In genomic region chr6:103927094-103927493, GRCm38 (mm10) we compare ENCODE assay signal across 21 mouse cellular contexts.
DNase-seq lines count a peak whose midpoint lies in the region; ATAC-seq lines count a peak whose summit lies in the region.
"Had no signal": no experiment of that assay in that cellular context is flagged by ENCODE, and none has a peak within 500 bp of the region (broad histone marks: within the 10 kb centered on the region; RNA-seq: fewer than 3 reads in every experiment).

No protein-coding gene starts in this region.

- H3K9me3 ChIP-seq in hindbrain, embryonic 14.5 days (ENCODE audit: control insufficient read depth, low read length), result no peaks in the 10 kb centered on the region
- no peaks in the 10 kb centered on the region for H3K9me3 ChIP-seq in hindbrain, embryonic 12.5 days (replicated peaks)
- H3K9me3 ChIP-seq: embryonic facial prominence, embryonic 15.5 days; forebrain, embryonic 10.5 days; heart, embryonic 13.5 days had no signal

- no peaks in the 10 kb centered on the region for H3K4me1 ChIP-seq in hindbrain, embryonic 14.5 days (replicated peaks; ENCODE audit: control insufficient read depth, insufficient read depth, low read length)
- no peaks in the 10 kb centered on the region for H3K4me1 ChIP-seq in hindbrain, embryonic 12.5 days
- H3K4me1 ChIP-seq: embryonic facial prominence, embryonic 15.5 days; forebrain, embryonic 10.5 days; heart, embryonic 13.5 days had no signal

- H3K9ac ChIP-seq in hindbrain, embryonic 14.5 days, result no peak overlapping the region
- no peak overlapping the region for H3K9ac ChIP-seq in hindbrain, embryonic 12.5 days
- H3K9ac ChIP-seq: embryonic facial prominence, embryonic 15.5 days; heart, embryonic 13.5 days had no signal

- no peak overlapping the region for H3K4me3 ChIP-seq in hindbrain, embryonic 14.5 days (replicated peaks; ENCODE audit: low read length)
- no peak overlapping the region for H3K4me3 ChIP-seq in hindbrain, embryonic 12.5 days
- H3K4me3 ChIP-seq: embryonic facial prominence, embryonic 15.5 days; erythroblast, embryonic 14.5 days; forebrain, embryonic 10.5 days; heart, embryonic 13.5 days had no signal

- H3K27me3 ChIP-seq in hindbrain, embryonic 14.5 days (ENCODE audit: control insufficient read depth, insufficient read depth, low read length), result no peaks in the 10 kb centered on the region
- H3K27me3 ChIP-seq in hindbrain, embryonic 12.5 days, result no peaks in the 10 kb centered on the region
- H3K27me3 ChIP-seq: embryonic facial prominence, embryonic 15.5 days; heart, embryonic 13.5 days had no signal

- H3K4me2 ChIP-seq in hindbrain, embryonic 14.5 days (replicated peaks), result no peak overlapping the region
- no peak overlapping the region for H3K4me2 ChIP-seq in hindbrain, embryonic 12.5 days (replicated peaks)
- H3K4me2 ChIP-seq: embryonic facial prominence, embryonic 15.5 days; heart, embryonic 13.5 days had no signal

- 77% methylated on average over 3 of the region's 3 CpGs for WGBS in hindbrain, embryonic 14.5 days
- WGBS in hindbrain, embryonic 12.5 days, result 79% methylated on average over 3 of the region's 3 CpGs

- peak; percentile 14 for DNase-seq in hindbrain, embryonic 14.5 days (ENCODE audit: low spot score)
- peak; percentile 17 to 20 for DNase-seq in right cerebral cortex, adult 2 months (ENCODE audit: low spot score in 2 of 2)
- no peak for DNase-seq in right cerebral cortex, postnatal 4 days
- peak; percentile 17 to 54 for DNase-seq in frontal cortex, postnatal 36 days (ENCODE audit: low spot score in 2 of 2)
- DNase-seq in urinary bladder, postnatal 14 days (ENCODE audit: low spot score), result no peak
- no peak for DNase-seq in natural killer cell, adult 2 months (ENCODE audit: low spot score in 2 of 2)
- DNase-seq: adrenal gland, adult 8-10 months; adrenal gland, postnatal 36 days; cerebellum, adult 11-12 months; cerebellum, adult 9-11 months; embryo, embryonic 11 days; gastrocnemius, postnatal 36 days; heart, adult 11 months; heart, postnatal 36 days had no signal

- no peaks in the 10 kb centered on the region for H3K36me3 ChIP-seq in hindbrain, embryonic 14.5 days (replicated peaks; ENCODE audit: control insufficient read depth, insufficient read depth)
- H3K36me3 ChIP-seq in hindbrain, embryonic 12.5 days, result no peaks in the 10 kb centered on the region
- H3K36me3 ChIP-seq: embryonic facial prominence, embryonic 15.5 days; forebrain, embryonic 10.5 days; heart, embryonic 13.5 days had no signal

- H3K27ac ChIP-seq in hindbrain, embryonic 14.5 days, result no peak overlapping the region
- no peak overlapping the region for H3K27ac ChIP-seq in hindbrain, embryonic 12.5 days
- H3K27ac ChIP-seq: embryonic facial prominence, embryonic 15.5 days; forebrain, embryonic 10.5 days; heart, embryonic 13.5 days; hindbrain, postnatal 0 days had no signal

- no peak for ATAC-seq in hindbrain, embryonic 14.5 days (ENCODE audit: low FRiP score)
- no peak for ATAC-seq in hindbrain, embryonic 12.5 days (ENCODE audit: low FRiP score)
- ATAC-seq: forebrain, embryonic 14.5 days; hindbrain, postnatal 0 days had no signal

Comparison
In these comparisons a context has a peak if more than half of its experiments do, and no peak if none do; other contexts are left out.
1. DNase-seq: peak in hindbrain, embryonic 14.5 days (single experiment), right cerebral cortex, adult 2 months (2 of 2) and frontal cortex, postnatal 36 days (2 of 2); none in right cerebral cortex, postnatal 4 days (single experiment), urinary bladder, postnatal 14 days (single experiment) and natural killer cell, adult 2 months (0 of 2).